Mouse (Mus musculus) layer of hippocampus, postnatal 10 days (tissue): Measurements from ENCODE around the gene Msh2. TPM values are rescaled to one million over a fixed set of nuclear protein-coding genes. Genes with fewer than 3 reads are reported as not detected.
A peak's percentile ranks its signal among the peaks of the same experiment; 100 is the strongest.
"Not testable (repeated sequence)": the region's sequence is repeated elsewhere in the genome, so short reads cannot be mapped to it uniquely, and the experiment has no call there.

ENCODE experiments used
- DNase-seq, 2 experiments: peaks; one replicate each; pipeline ENCODE4 v3.0.0; 2021; ENCODE audit warnings: low spot score in 2 of 2
- long read RNA-seq: library from polyadenylated mRNA; stranded (forward); transcript quantifications from one replicate; pipeline ENCODE4 v2.0.0, GENCODE M21; 2023
- total RNA-seq, 2 experiments: library from RNA; stranded (reverse); gene quantifications; 2 replicates each; pipeline ENCODE4 v1.2.3; 2021

The Msh2 gene
- total RNA-seq, result 10 to 100 TPM; 29.9 to 30.9 TPM
- long read RNA-seq, transcript Msh2-201 (16 exons, 3,283 nt), result major isoform, 23 of 30 reads
- long read RNA-seq, partial matches to known transcripts, result 4 of 30 reads
- long read RNA-seq, other reads (novel, unspliced or antisense), result 3 of 30 reads

DNA sequence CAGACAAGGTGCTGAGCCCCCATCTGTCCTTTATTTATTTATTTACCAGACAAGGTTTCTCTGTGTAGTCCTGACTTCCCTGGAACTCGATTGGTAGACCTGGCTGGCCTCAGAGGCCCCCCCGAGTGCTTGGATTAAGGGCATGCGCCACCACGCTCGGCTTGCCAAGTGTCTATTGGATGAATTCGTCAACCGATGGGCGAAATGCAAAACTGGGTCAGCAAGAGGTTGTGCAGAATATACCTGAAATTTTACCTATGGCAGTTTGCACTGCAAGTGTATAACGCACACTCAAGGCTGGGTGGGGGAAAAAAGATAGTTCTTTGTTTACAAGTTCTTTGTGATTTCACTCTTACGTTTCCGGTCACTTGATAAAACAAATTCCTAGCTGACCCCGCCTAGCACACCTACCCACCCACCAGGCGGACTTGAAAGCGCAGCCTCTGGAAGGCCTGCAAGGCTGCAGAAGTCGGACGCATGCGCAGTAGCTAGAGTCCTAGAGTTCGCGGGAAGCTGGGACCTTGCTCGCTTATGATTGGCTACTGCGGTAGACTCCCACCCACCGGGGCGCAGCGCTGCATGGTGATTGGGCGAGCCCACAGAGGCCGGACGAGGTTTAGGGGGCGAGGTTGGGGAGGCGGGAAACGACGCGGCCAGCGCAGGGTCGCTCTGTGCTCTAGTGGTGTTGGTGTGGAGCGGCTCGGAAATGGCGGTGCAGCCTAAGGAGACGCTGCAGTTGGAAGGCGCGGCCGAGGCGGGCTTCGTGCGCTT, at the start of gene Msh2:
Msh2 (plus strand) TSS at position 441 of the 771 bp plus-strand sequence.
- peak; percentile 96 to 98 for DNase-seq

DNA sequence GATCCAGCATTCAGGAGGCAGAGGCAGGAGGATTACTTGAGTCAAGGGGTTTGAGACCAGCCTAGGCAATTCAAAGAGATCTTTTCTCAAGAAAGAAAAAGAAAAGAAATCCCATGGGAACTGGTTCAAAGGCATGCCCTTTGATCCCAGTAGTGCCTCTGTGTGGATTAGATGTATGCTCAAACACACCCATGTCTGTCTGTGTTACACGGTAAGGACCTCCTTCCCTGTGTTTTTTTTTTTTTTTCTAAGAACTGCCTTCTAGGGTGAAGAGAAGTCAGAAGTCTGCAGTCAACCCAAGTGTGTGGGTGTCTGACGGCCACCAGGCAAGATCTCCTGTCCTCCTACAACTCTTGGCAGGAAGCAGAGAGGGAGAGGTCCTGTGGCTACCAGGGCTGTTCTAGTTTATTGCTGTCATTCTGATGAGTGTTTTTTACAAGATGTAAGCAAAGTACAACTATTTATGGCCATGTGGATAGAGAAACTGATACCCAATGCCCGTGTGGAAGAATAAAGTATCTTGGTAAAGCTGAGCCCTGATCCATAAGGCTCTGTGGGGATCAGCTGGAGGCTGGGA, 46.5 kb upstream of the Msh2 start:
- DNase-seq, result no peak

DNA sequence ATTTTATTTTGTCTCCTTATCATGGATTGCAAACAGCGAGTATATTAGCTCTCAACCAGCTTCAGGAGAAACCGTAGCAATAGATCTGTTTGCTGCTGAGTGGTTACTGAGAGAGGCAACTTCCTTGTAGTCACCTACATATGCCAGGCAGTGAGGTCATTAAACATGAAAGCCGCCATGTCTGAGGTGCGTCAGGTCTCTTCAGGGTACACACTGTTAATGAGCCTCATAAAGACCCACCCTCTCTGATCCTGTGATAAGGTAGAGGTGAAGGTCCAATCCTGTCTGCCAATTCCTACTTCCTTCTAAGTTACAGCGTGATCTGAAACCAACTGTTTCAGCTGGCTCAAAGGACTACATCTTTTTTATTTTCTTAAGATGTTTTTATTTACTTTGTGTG, 44.0 kb upstream of the Msh2 start:
- DNase-seq, result no peak

GRCm38 (mm10) chr17:87628706-87629105, 43.4 kb upstream of the Msh2 start:
- no peak for DNase-seq

DNA sequence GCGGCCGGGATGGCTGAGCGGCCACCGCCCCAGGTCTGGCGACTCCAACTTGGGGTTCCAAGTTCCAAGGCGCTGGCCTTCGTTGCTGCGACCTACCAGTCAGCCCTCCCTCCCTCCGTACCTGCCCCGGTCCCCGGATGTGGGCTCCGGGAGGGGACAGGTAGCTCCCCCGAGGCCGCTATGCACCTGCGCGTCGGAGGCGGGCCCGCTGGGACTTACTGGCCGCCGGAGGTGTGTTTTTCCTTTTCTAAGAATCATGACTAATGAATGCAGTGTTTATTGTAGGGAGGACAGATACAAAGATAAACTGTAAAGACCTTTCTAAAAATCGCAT, 35.1 kb upstream of the Msh2 start:
- no peak for DNase-seq

DNA sequence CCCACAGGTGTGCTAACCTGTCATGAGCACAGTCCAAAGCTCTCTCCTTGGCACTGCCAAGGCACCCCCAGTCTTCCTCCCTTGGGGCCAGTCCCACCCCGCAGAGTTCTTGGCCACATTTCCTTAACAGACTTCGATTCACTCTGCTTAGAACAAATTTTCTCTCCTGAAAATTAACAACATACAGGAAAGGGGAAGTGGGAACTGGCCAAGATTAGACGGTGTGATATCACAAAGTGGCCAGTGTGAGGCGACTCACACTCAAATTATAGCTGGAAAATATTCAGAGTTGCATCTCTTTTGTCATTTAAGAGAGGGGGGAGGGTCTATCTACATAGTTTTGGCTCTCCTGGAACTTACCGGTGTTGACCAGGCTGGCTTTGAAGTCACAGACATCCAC, 32.9 kb upstream of the Msh2 start:
- DNase-seq, result no peak

GRCm38 (mm10) chr17:87640272-87640671, 31.9 kb upstream of the Msh2 start:
- DNase-seq, result no peak

DNA sequence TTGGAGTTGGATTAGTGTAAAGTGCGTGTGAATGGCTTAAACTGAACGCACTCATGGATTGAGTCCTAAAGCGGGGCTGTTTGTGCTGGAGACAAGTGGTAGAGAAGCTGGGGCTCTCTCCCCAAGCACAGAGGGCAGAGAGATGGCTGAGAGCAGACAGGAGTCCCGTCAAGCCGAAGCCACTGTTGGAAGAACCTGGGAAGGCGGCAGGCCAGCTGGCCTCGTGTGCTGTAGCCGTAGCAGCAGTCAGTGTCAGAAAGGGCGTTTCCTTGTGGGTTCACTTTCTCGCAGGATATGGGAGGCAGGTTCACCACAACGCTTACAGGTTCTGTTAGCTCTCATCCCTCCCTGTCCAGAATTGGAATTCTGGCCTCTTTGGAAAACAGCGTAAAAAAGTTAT, 31.1 kb upstream of the Msh2 start:
- DNase-seq, result no peak

DNA sequence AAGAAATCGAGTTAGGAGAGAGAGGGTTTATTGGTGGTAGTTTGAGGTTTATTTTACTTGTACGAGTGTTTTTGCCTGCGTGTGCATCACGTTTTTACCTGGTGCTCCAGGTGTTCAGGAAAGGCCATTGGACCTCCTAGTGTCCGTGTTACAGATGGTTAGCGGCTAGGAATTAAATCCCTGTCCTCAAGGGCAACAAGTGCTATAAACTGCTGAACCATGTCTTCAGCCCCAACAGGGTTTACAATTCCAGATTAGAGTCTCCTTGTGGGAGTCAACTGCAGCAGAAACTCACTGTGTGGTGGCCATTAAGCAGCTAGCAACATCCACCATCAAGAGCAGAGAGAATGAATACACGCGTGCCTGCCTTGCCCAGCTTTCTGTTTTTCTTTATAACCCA, 29.4 kb upstream of the Msh2 start:
- no peak for DNase-seq

GRCm38 (mm10) chr17:87655616-87656015, 16.5 kb upstream of the Msh2 start:
- not testable (repeated sequence) for DNase-seq

- not testable (repeated sequence) for DNase-seq
Observed at GRCm38 (mm10) chr17:87661958-87662573, 10.1 kb upstream of the Msh2 start.

GRCm38 (mm10) chr17:87664238-87664637, 7.9 kb upstream of the Msh2 start:
- DNase-seq, result no peak

DNA sequence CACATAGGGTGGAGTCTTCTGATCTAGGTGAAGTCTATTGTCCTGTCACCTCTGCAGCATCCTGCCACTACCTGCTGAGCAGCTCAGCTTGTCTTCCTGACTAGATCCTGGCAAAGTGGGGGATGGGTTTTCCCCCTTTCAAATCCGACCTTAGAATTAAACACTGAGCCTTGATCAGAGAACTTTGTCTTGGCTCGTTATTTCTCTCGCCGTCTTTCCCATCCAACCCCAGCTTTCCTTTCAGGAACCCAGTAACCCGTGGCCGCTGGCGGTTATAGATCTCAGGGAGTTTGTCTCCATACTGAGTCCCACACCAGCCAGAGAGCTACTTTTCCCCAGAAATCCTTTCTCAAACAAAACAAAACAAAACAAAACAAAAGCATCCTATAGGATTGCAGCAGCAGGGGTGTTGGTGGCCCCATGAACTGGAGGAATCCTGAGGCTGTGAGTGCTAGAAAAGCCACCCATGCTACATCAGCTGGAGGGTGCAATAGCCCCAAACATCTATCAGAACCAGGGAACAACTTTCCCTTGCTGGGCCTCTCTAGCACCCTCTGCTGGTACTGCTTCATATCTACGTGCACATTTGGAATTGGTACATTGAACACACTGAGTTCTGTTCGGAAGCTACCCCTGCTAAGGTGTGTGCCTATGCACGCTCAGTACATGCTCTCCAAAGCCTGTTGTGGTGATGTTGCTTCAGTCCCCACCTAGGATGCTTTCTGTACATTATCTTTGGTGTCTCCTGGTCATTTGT, 6.9 kb upstream of the Msh2 start:
- DNase-seq, result peak; percentile 70 to 71

GRCm38 (mm10) chr17:87672677-87673286, 652 bp downstream of the Msh2 start:
- no peak for DNase-seq

DNA sequence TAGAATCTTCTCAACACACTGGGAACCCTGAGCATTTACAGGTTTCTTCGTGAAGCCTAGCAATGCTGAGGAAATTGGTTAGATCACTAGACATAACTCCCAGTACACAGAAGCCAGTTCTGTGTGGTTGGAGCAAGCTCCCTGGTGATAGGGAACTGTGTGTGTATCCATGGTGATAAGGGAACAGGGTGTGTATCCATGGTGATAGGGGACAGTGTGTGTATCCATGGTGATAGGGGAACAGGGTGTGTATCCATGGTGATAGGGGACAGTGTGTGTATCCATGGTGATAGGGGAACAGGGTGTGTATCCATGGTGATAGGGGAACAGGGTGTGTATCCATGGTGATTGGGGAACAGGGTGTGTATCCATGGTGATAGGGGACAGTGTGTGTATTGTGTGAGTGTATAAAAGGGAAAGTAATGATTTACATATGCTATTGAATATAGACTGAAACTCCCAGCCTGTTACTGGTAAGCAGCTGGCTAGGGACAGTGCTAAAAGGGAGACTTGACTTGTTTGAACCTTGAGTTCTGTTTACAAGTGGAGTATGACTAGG, 4.9 kb downstream of the Msh2 start:
- not testable (repeated sequence) for DNase-seq

DNA sequence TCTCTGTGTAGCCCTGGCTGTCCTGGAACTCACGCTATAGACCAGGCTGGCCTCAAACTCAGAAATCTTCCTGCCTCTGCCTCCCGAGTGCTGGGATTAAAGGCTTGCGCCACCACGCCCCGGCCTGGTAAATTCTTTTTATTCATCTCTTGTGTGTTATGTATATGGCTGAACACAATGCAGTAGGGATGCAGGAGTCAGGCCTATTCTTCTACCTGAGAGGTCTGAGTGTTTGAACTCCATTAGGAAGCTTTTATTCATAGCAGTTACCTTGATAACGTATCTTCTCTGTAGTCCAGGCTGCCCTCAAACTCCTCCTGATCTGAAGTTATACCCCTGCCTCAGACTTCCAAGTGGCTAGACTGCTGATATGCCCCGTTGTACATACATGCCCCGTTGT, 5.5 kb downstream of the Msh2 start:
- DNase-seq, result no peak

DNA sequence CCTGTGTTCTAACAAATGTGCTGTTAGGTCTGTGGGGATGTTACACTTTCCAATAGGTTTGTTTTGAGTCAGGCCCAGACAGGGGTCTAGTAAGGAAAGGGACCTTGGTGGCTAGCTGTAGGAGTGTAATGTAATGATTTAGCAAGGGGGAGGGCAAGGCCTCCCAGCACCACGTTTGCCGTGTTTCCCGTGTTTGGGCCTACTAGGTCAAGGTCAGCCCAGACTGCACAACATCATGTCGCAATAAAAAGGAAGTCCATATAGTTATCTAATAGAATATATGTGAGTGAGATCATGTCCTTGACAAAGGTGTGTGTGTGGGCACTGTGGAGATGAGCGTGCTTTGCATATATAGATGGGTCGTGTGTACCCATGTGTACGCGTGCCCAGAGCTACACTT, 17.1 kb downstream of the Msh2 start:
- no peak for DNase-seq

DNA sequence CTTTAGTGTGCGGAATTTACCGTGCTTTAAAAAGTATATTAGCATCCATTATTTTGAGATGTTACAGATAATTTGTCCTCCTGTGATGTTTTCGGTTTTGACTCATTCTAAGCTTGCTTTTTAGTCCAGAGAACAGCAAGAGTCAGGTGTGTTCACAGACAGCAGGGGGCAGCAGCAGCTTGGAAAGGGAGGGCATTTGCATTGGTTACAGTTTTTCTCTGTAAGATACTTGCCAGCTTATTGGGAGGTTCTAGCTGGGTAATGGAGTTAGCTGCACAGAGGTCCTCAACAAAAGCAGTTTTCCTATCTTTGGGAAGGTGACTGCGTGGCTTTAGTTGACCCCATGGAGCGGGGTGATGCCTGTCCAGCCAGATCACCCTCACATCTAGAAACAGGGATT, 19.8 kb downstream of the Msh2 start:
- peak; percentile 83 to 84 for DNase-seq

DNA sequence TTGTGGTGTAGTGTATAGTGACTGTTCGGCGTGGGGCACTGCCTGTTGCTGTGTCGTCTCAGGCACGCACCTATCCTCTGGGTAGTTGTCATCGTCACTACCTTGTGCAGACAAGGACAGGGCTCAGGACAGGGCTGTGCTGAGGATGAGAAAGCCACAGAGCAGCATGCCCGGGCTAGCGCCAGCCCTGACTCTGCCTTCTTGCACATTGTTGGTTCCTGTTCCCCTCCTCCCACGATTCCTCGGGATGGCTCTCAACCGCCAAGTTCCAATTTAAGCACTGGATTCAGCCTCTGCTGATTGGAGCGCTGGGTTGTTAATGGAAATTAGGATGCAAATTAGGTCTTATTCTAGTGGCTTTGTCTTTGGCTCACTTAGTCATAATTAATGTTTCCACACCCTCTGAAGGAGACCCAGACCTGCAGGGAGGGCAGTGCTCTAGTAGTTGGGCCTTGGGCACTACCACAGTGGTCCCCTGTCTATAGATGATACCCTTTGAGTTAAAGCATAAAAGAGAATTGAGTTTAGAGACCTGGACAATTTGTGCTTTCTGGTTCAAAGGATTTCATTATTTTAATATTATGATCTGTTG, 23.8 kb downstream of the Msh2 start:
- DNase-seq, result no peak

- no peak for DNase-seq
Observed at GRCm38 (mm10) chr17:87696814-87697213, 24.7 kb downstream of the Msh2 start.
